ENCODE assay signal across 4 mouse cellular contexts in the genomic region with DNA sequence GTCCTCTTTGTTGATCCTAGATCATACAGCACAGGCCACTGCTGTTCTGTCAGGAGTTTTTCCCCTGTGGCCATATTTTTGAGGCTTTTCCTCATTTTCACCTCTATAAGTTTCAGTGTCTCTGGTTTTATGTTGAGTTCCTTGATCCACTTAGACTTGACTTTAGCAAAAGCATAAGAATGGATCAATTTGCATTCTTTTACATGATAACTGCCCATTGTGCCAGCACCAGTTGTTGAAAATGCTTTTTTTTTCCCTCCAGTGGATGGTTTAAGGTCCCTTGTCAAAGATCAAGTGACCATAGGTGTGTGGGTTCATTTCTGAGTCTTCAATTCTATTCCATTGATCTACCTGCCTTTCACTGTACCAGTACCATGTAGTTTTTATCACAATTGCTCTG.
DNase-seq lines count a peak whose midpoint lies in the region; TF ChIP-seq lines count a peak whose summit lies in the region.
"Not testable (repeated sequence)": the region's sequence is repeated elsewhere in the genome, so short reads cannot be mapped to it uniquely, and the experiment has no call there.

No protein-coding gene starts in this region.

- peak; percentile 55 for DNase-seq in ES-CJ7 (ENCODE audit: low read depth, low spot score)
- not testable (repeated sequence) for DNase-seq in ES-E14 (ENCODE audit: low read depth, low spot score)
- DNase-seq in R1 (ENCODE audit: low read depth, low spot score): peak; percentile 63
- peak; percentile 39 for DNase-seq in ZHBTc4 (ENCODE audit: low read depth, low spot score)

- H3K4me1 ChIP-seq in ES-E14 (ENCODE audit: control insufficient read depth in 2 of 2, insufficient read depth in 2 of 2, low read length in 2 of 2, poor library complexity in 1 of 2): not testable (repeated sequence)

- H3K27ac ChIP-seq in ES-E14 (ENCODE audit: insufficient read depth, low read depth, low read length, poor library complexity, severe bottlenecking): not testable (repeated sequence)

- H3K36me3 ChIP-seq in ES-E14 (ENCODE audit: control insufficient read depth, insufficient read depth, low read length, poor library complexity, severe bottlenecking): not testable (repeated sequence)

- not testable (repeated sequence) for H3K9me3 ChIP-seq in ES-E14 (ENCODE audit: control insufficient read depth, insufficient read depth, low read depth, low read length)

- not testable (repeated sequence) for H3K9ac ChIP-seq in ES-E14 (ENCODE audit: insufficient read depth, low read depth, low read length, poor library complexity, severe bottlenecking)

- not testable (repeated sequence) for H3K4me3 ChIP-seq in ES-E14 (ENCODE audit: insufficient read depth in 1 of 2, low read depth in 1 of 2, low read length in 2 of 2, poor library complexity in 1 of 2, severe bottlenecking in 1 of 2)

- in situ Hi-C loops in ES-E14 (cut with MboI; ENCODE audit: low sequenced_read_pairs in 2 of 2, unreplicated experiment in 2 of 2): not testable (repeated sequence)

TF ChIP-seq in ES-E14, 5 proteins besides CTCF, POLR2A, EP300 and RAD21:
- 0 out of 2 replicates have a peak, but pooled peaks have one; percentile 35 for TF ChIP-seq ZNF384 (IDR thresholded peaks at IDR 0.05; ENCODE audit: low read depth, low read length)
TF ChIP-seq in ES-E14: peak in this region for 1; not testable (repeated sequence) for 4.
